Mouse (Mus musculus) hindbrain, postnatal 0 days (tissue): Measurements from ENCODE around the gene Wfdc13. TPM values are rescaled to one million over a fixed set of nuclear protein-coding genes. Genes with fewer than 3 reads are reported as not detected.

Experiments used
- ATAC-seq: fragments of 200-750 bp; cut with Nextera tagmentation; 2 replicates; pipeline ENCODE4 v1.8.0; 2017; ENCODE audit warnings: mild to moderate bottlenecking, moderate TSS enrichment, moderate library complexity
- DNase-seq: peaks from one replicate; pipeline ENCODE4 v3.0.0-alpha.2; 2015; ENCODE audit warnings: low spot score
- H3K27ac ChIP-seq: fragments of 300-500 bp; sonication (generic); 2 replicates; pipeline ENCODE4 v1.5.1; 2014; ENCODE audit warnings: mild to moderate bottlenecking
- H3K27me3 ChIP-seq: fragments of 300-500 bp; sonication (generic); 2 replicates; pipeline ENCODE4 v1.6.1; 2014; ENCODE audit warnings: low read length, mixed read lengths; ENCODE audit not compliant: insufficient read depth
- H3K36me3 ChIP-seq: fragments of 300-500 bp; sonication (generic); 2 replicates; pipeline ENCODE4 v1.6.1; 2014; ENCODE audit warnings: low read length, mixed read lengths; ENCODE audit not compliant: insufficient read depth
- H3K4me1 ChIP-seq: fragments of 300-500 bp; sonication (generic); 2 replicates; pipeline ENCODE4 v1.6.1; 2014; ENCODE audit warnings: antibody characterized with exemption, low read length, mixed read lengths; ENCODE audit not compliant: insufficient read depth
- H3K4me2 ChIP-seq: fragments of 300-500 bp; sonication (generic); 2 replicates; pipeline ENCODE4 v1.6.1; 2014; ENCODE audit warnings: low read depth, mild to moderate bottlenecking, low read length, moderate library complexity, mixed read lengths
- H3K4me3 ChIP-seq: fragments of 300-500 bp; sonication (generic); 2 replicates; pipeline ENCODE4 v1.5.1; 2014; ENCODE audit warnings: low read length
- H3K9ac ChIP-seq: fragments of 300-500 bp; sonication (generic); replicated peaks from 2 replicates; pipeline ENCODE4 v1.6.1; 2014; ENCODE audit warnings: mild to moderate bottlenecking, low read length, moderate library complexity, mixed read lengths
- H3K9me3 ChIP-seq: fragments of 300-500 bp; sonication (generic); 2 replicates; pipeline ENCODE4 v1.6.1; 2016; ENCODE audit warnings: low read length, mixed read lengths
- CTCF ChIP-seq: IDR thresholded peaks from 2 replicates; pipeline ENCODE4 v1.5.1; 2016; ENCODE audit warnings: antibody characterized with exemption, control low read depth, low read depth
- WGBS: fragments of 180-500 bp; shearing (Covaris S2); extraction: QIAGEN DNeasy Blood & Tissue Kit; methylation state at CpG from one replicate; pipeline ENCODE4 v1.1.7; 2014; 5-methylcytosine and 5-hydroxymethylcytosine counted together
- polyA plus RNA-seq: library from polyadenylated mRNA; unstranded; fragments of >200 nt; fragmentation: Nextera tagmentation; extraction: Ambion mirVana; gene quantifications from 2 replicates; pipeline ENCODE4 v1.2.1, GENCODE M21; 2015
- total RNA-seq: library from RNA; depleted of rRNA; stranded (reverse); fragments of >200 nt; gene quantifications from 2 replicates; pipeline ENCODE4 v1.2.3, GENCODE M21; 2014; rRNA removed

Gene Wfdc13
- total and polyA plus RNA-seq, 2 experiments from 2014 or later, result not detected

DNA sequence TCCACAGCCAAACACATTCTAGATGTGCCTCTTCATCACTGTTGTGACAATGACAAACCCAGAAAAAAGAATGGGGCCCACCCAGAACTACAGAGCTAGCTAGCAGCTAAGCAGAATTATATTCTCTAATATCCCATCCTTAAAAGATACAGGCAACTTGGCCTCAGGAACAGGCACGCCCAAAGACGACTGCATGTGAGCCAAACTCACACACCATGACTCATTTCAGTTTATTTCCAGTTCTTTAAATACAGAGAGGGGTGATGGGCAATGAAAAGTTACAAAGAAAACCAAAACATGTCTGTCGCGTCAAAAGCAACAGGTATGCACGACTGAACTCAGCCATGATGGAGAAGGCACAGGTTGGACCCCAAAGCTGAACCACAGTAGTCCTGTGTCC is 50.5 kb downstream of the Wfdc13 start:
- TF ChIP-seq CTCF, result no peak
- H3K27ac ChIP-seq, result no peak overlapping the region

More for the DNA sequence above, 50.5 kb downstream of the Wfdc13 start:
- no peaks in the 10 kb centered on the region for H3K36me3 ChIP-seq
- no peaks in the 10 kb centered on the region for H3K9me3 ChIP-seq
- H3K9ac ChIP-seq, result no peak overlapping the region
- H3K4me1 ChIP-seq, result no peaks in the 10 kb centered on the region
- DNase-seq (no peak), ATAC-seq (no peak)
- 89% methylated on average over 5 of the region's 5 CpGs for WGBS
- no peak overlapping the region for H3K4me3 ChIP-seq
- H3K4me2 ChIP-seq, result no peak overlapping the region
- no peaks in the 10 kb centered on the region for H3K27me3 ChIP-seq

Other genes starting within 250 kb of the Wfdc13 start
Only the 30 nearest of the 32 such genes appear.
- gene Gm20458, start 224.1 kb upstream of the Wfdc13 start, total RNA-seq, result 34.4 and 36.9 TPM in 2 replicates
- 9.6 and 10.8 TPM in 2 replicates for gene Gm20458, start 224.1 kb upstream of the Wfdc13 start, polyA plus RNA-seq
- not detected in 2 replicates for gene Trp53tg5, start 211.4 kb upstream of the Wfdc13 start, total RNA-seq
- gene Trp53tg5, start 211.4 kb upstream of the Wfdc13 start, polyA plus RNA-seq, result not detected in 2 replicates
- 29.5 and 30.9 TPM in 2 replicates for gene Dbndd2, start 199.0 kb upstream of the Wfdc13 start, total RNA-seq
- 37.2 and 38.0 TPM in 2 replicates for gene Dbndd2, start 199.0 kb upstream of the Wfdc13 start, polyA plus RNA-seq
- gene Pigt, start 187.6 kb upstream of the Wfdc13 start, total RNA-seq, result 118 and 134 TPM in 2 replicates
- gene Pigt, start 187.6 kb upstream of the Wfdc13 start, polyA plus RNA-seq, result 102 and 116 TPM in 2 replicates
- gene Wfdc2, start 122.7 kb upstream of the Wfdc13 start, total RNA-seq, result 1.5 and 2.7 TPM in 2 replicates
- gene Wfdc2, start 122.7 kb upstream of the Wfdc13 start, polyA plus RNA-seq, result 3.1 and 4.5 TPM in 2 replicates
- not detected in 2 replicates for gene Spint3, start 111.6 kb upstream of the Wfdc13 start, total RNA-seq
- not detected in 2 replicates for gene Spint3, start 111.6 kb upstream of the Wfdc13 start, polyA plus RNA-seq
- gene Wfdc6a, start 99.7 kb upstream of the Wfdc13 start, total RNA-seq, result 0.31 TPM in 1 of 2 replicates, not detected in the other
- 0.19 and 0.77 TPM in 2 replicates for gene Wfdc6a, start 99.7 kb upstream of the Wfdc13 start, polyA plus RNA-seq
- gene Eppin, start 91.5 kb upstream of the Wfdc13 start, total RNA-seq, result not detected in 2 replicates
- not detected in 2 replicates for gene Eppin, start 91.5 kb upstream of the Wfdc13 start, polyA plus RNA-seq
- not detected in 2 replicates for gene Wfdc6b, start 71.6 kb upstream of the Wfdc13 start, total RNA-seq
- gene Wfdc6b, start 71.6 kb upstream of the Wfdc13 start, polyA plus RNA-seq, result not detected in 2 replicates
- not detected in 2 replicates for gene Wfdc8, start 71.5 kb upstream of the Wfdc13 start, total RNA-seq
- gene Wfdc8, start 71.5 kb upstream of the Wfdc13 start, polyA plus RNA-seq, result not detected in 2 replicates
- gene Wfdc16, start 46.3 kb upstream of the Wfdc13 start, total RNA-seq, result not detected in 2 replicates
- not detected in 2 replicates for gene Wfdc16, start 46.3 kb upstream of the Wfdc13 start, polyA plus RNA-seq
- not detected in 2 replicates for gene Wfdc10, start 29.1 kb upstream of the Wfdc13 start, total RNA-seq
- 0.60 TPM in 1 of 2 replicates, not detected in the other for gene Wfdc10, start 29.1 kb upstream of the Wfdc13 start, polyA plus RNA-seq
- gene Wfdc9, start 28.5 kb upstream of the Wfdc13 start, total RNA-seq, result not detected in 2 replicates
- gene Wfdc9, start 28.5 kb upstream of the Wfdc13 start, polyA plus RNA-seq, result not detected in 2 replicates
- gene Wfdc11, start 11.0 kb upstream of the Wfdc13 start, total RNA-seq, result not detected in 2 replicates
- gene Wfdc11, start 11.0 kb upstream of the Wfdc13 start, polyA plus RNA-seq, result not detected in 2 replicates
- gene Spint4, start 13.4 kb downstream of the Wfdc13 start, total RNA-seq, result not detected in 2 replicates
- not detected in 2 replicates for gene Spint4, start 13.4 kb downstream of the Wfdc13 start, polyA plus RNA-seq
- not detected in 2 replicates for gene Spint5, start 30.2 kb downstream of the Wfdc13 start, total RNA-seq
- gene Spint5, start 30.2 kb downstream of the Wfdc13 start, polyA plus RNA-seq, result not detected in 2 replicates
- gene Wfdc3, start 60.8 kb downstream of the Wfdc13 start, total RNA-seq, result 1.3 TPM in 2 replicates
- 0.73 and 0.76 TPM in 2 replicates for gene Wfdc3, start 60.8 kb downstream of the Wfdc13 start, polyA plus RNA-seq
- gene Dnttip1, start 60.9 kb downstream of the Wfdc13 start, total RNA-seq, result 17.1 and 24.9 TPM in 2 replicates
- gene Dnttip1, start 60.9 kb downstream of the Wfdc13 start, polyA plus RNA-seq, result 53.9 and 56.1 TPM in 2 replicates
- 61.5 and 70.6 TPM in 2 replicates for gene Ube2c, start 84.8 kb downstream of the Wfdc13 start, total RNA-seq
- gene Ube2c, start 84.8 kb downstream of the Wfdc13 start, polyA plus RNA-seq, result 61.2 and 69.4 TPM in 2 replicates
- gene Tnnc2, start 94.9 kb downstream of the Wfdc13 start, total RNA-seq, result 12.2 TPM in 1 of 2 replicates, not detected in the other
- gene Tnnc2, start 94.9 kb downstream of the Wfdc13 start, polyA plus RNA-seq, result 0.30 TPM in 1 of 2 replicates, not detected in the other
- 102 and 106 TPM in 2 replicates for gene Snx21, start 100.7 kb downstream of the Wfdc13 start, total RNA-seq
- gene Snx21, start 100.7 kb downstream of the Wfdc13 start, polyA plus RNA-seq, result 44.7 and 47.6 TPM in 2 replicates
- 18.5 and 39.5 TPM in 2 replicates for gene Acot8, start 119.8 kb downstream of the Wfdc13 start, total RNA-seq
- 19.4 and 20.2 TPM in 2 replicates for gene Acot8, start 119.8 kb downstream of the Wfdc13 start, polyA plus RNA-seq
- 6.4 and 8.3 TPM in 2 replicates for gene Zswim3, start 120.0 kb downstream of the Wfdc13 start, total RNA-seq
- 5.2 and 5.5 TPM in 2 replicates for gene Zswim3, start 120.0 kb downstream of the Wfdc13 start, polyA plus RNA-seq
- 23.9 and 24.6 TPM in 2 replicates for gene Zswim1, start 137.6 kb downstream of the Wfdc13 start, total RNA-seq
- gene Zswim1, start 137.6 kb downstream of the Wfdc13 start, polyA plus RNA-seq, result 26.5 and 29.0 TPM in 2 replicates
- not detected in 2 replicates for gene Spata25, start 143.4 kb downstream of the Wfdc13 start, total RNA-seq
- not detected in 2 replicates for gene Spata25, start 143.4 kb downstream of the Wfdc13 start, polyA plus RNA-seq
- 135 and 147 TPM in 2 replicates for gene Ctsa, start 147.8 kb downstream of the Wfdc13 start, total RNA-seq
- 112 and 116 TPM in 2 replicates for gene Ctsa, start 147.8 kb downstream of the Wfdc13 start, polyA plus RNA-seq
- gene Neurl2, start 148.3 kb downstream of the Wfdc13 start, total RNA-seq, result 8.7 and 12.1 TPM in 2 replicates
- 7.2 and 7.6 TPM in 2 replicates for gene Neurl2, start 148.3 kb downstream of the Wfdc13 start, polyA plus RNA-seq
- gene Pltp, start 172.6 kb downstream of the Wfdc13 start, total RNA-seq, result 76.2 and 88.7 TPM in 2 replicates
- gene Pltp, start 172.6 kb downstream of the Wfdc13 start, polyA plus RNA-seq, result 99.6 and 117 TPM in 2 replicates
- 76.7 and 83.7 TPM in 2 replicates for gene Pcif1, start 194.2 kb downstream of the Wfdc13 start, total RNA-seq
- 107 and 108 TPM in 2 replicates for gene Pcif1, start 194.2 kb downstream of the Wfdc13 start, polyA plus RNA-seq
- 26.5 and 28.3 TPM in 2 replicates for gene Zfp335, start 226.7 kb downstream of the Wfdc13 start, total RNA-seq
- gene Zfp335, start 226.7 kb downstream of the Wfdc13 start, polyA plus RNA-seq, result 9.0 and 9.2 TPM in 2 replicates